In genomic region chr9:121858153-121858488, GRCm38 (mm10) we compare ENCODE assay signal across 8 mouse cellular contexts. TPM values are rescaled to one million over a fixed set of nuclear protein-coding genes. Genes with fewer than 3 reads are reported as not detected.
DNase-seq lines count a peak whose midpoint lies in the region; ATAC-seq lines count a peak whose summit lies in the region.

TSS of gene Higd1a (minus strand) at chr9:121858362.

- H3K27me3 ChIP-seq in megakaryocyte, embryonic 14.5 days (replicated peaks) = no peaks in the 10 kb centered on the region

- peak within 1 kb of the TSS; percentile 99 for H3K4me3 ChIP-seq in megakaryocyte, embryonic 14.5 days (replicated peaks)

- DNase-seq in heart, adult 18-20 months = no peak
- no peak for DNase-seq in heart, adult 11 months
- DNase-seq in adrenal gland, adult 2 months = no peak
- DNase-seq in gastrocnemius, adult 8-10 months (ENCODE audit: low spot score in 2 of 2) = no peak
- DNase-seq in cerebellum, postnatal 4 days (ENCODE audit: low spot score in 2 of 2) = no peak
- DNase-seq in cerebellum, adult 9-10 months = no peak

- H3K4me1 ChIP-seq in megakaryocyte, embryonic 14.5 days = peaks cover 41% of the 10 kb centered on the region

- ATAC-seq in inflammation-experienced regulatory T-cells, adult 6 months = no peak

- H3K36me3 ChIP-seq in megakaryocyte, embryonic 14.5 days (replicated peaks; ENCODE audit: low read length) = peaks cover 28% of the 10 kb centered on the region

- no peaks in the 10 kb centered on the region for H3K9me3 ChIP-seq in megakaryocyte, embryonic 14.5 days

RNA-seq across cellular contexts. Expression of gene Higd1a, which starts in this region (rescaled TPM):
- total RNA-seq in heart, adult 18-20 months (2021) = 100 to 1,000 TPM; 202 to 214 TPM
- total RNA-seq in adrenal gland, adult 2 months (2021) = 100 to 1,000 TPM in 1 of 2 experiments, 10 to 100 TPM in 1; 44.6 to 103 TPM
- 15.4 and 20.8 TPM in 2 replicates for polyA plus RNA-seq in adrenal gland, adult 2 months (2012; rRNA removed)
- total RNA-seq in gastrocnemius, adult 8-10 months (2022) = 10 to 100 TPM; 76.7 to 98.3 (median 89.0) TPM
- polyA plus RNA-seq in inflammation-experienced regulatory T-cells, adult 6 months (2017; shearing (Covaris generic)) = 100 to 1,000 TPM; 108 to 167 (median 119) TPM
- 42.4 and 57.7 TPM in 2 replicates for polyA plus RNA-seq in megakaryocyte, embryonic 14.5 days (2012; ENCODE audit: insufficient read depth, low replicate concordance)
